Mouse (Mus musculus): ENCODE measurements around the gene Cntnap2.
"Not testable (repeated sequence)": the region's sequence is repeated elsewhere in the genome, so short reads cannot be mapped to it uniquely, and the experiment has no call there.

The Cntnap2 gene

DNA sequence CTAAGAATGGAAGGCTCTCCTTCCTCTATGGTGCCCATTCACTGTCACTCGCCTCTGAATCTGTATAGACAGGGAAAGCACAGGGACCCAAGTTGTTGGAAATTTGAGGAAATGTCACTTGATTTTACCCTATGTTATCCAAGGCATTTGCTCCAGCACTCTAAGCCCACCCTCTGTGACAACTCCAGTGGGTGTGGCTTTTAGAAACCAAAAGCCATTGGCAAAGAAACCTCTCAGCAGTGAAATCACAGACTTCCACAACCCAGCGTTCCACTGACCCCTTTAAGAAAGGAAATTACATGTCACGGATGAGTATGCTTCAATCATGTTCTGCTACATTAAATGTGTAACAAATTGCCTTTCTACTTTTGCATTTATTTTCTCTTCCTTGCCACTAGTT, 1904.5 kb downstream of the Cntnap2 start:
- no peak for DNase-seq (ENCODE audit: low read depth, low spot score)

DNA sequence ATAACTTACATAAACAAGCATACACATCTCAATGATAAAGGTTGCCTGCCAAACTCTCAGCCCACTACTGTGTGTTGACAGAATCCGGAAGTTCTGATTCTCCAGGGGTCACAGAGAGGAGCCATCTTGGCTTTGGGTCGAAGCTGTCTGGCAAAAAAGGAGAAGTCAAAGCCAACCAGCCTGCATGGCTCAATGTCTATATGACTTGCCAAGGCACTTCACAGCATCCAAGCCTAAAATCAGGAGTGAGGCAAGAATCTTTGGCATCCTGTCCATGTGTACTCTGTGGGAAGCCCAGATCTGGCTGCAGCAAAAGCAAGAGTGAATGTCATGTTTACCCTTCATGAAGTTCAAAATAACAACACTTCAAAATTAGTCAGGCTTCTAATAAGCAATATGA, 1913.5 kb downstream of the Cntnap2 start:
- no peak for DNase-seq (ENCODE audit: low read depth, low spot score)

DNA sequence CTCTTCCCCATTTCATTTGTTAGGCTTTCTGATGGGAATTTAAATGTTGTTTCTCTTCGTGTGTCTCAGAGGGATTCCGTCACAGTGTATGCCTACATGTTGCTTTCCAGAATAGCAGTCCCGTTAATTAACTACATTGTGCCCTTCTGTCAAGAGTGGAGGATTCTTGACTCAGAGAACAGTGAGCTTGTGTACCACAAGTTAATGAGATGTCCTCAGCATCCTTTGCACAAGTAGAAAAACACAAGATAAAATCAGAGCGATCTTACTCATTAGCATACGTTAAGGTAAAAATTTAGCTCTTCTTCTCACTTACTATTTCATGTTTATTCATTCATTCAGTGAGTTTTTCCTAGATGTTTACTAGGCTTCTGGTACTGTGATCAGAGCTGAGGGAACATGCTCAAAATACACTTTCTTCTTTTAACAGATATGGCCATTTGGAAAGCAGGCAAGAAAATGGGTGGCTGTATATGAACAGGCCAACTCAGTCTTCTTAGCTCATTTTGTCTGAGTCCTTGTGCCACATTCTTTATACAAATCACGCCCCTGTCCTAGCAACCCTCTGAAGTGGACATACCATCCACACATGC, 1936.9 kb downstream of the Cntnap2 start:
- DNase-seq (ENCODE audit: low read depth, low spot score), result no peak

DNA sequence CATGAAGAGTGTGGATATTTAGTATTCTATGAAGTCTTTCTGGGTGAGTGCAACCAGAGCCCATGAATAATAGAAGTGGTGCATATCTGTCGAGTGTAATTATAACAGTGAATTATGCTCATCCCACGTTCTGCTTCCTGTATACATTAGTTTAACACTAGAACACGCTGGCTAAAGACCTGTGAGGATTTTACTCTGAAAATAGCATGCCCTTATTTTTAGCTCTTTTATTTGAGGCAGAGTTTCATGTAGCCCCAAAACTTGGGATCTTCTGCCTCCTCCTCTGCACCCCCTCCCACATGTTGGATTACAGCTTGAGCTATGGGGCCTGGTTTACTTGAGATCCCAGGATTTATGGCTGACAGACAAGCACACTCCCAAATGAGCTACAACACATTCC, 1945.3 kb downstream of the Cntnap2 start:
- no peak for DNase-seq (ENCODE audit: low read depth, low spot score)

DNA sequence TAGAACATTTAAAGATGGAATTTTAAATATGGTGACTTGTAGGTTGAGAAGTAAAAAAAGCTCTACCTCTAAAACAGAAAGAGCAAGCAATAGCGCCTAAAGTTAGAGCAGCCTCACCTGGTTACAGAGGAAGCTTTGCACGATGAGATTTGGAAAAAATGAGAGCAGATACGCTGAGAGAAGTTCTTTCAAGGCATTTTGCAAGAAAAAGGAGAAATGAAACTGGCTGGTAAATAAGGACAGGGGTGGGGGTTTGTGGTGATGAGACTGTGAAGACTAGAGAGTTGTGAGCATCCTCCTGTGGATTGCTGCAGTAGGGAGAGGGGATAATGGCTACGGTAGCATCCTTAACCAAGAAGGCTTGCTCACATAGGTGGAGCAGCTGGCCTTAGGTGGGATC, 1953.8 kb downstream of the Cntnap2 start:
- no peak for DNase-seq (ENCODE audit: low read depth, low spot score)

DNA sequence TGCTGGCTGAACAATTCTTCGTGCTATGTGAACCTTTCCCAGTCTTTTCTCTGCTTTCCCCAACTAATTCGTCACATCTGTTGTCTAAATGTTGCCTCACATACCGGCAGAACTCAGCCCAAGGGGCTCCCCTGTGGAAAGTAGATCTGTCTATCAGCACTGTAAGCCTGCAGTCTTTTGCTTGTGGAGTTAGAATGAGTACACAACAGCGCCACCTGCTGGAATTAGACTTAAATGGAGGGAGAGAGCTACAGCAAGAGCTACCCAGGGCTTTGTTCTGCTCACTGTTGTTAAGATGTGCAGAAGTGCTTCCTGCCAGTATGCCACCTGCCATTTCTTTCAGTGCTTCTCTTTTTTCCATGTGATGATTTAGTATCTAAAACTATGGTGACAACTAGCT, 1954.4 kb downstream of the Cntnap2 start:
- peak; percentile 95 for DNase-seq (ENCODE audit: low read depth, low spot score)

DNA sequence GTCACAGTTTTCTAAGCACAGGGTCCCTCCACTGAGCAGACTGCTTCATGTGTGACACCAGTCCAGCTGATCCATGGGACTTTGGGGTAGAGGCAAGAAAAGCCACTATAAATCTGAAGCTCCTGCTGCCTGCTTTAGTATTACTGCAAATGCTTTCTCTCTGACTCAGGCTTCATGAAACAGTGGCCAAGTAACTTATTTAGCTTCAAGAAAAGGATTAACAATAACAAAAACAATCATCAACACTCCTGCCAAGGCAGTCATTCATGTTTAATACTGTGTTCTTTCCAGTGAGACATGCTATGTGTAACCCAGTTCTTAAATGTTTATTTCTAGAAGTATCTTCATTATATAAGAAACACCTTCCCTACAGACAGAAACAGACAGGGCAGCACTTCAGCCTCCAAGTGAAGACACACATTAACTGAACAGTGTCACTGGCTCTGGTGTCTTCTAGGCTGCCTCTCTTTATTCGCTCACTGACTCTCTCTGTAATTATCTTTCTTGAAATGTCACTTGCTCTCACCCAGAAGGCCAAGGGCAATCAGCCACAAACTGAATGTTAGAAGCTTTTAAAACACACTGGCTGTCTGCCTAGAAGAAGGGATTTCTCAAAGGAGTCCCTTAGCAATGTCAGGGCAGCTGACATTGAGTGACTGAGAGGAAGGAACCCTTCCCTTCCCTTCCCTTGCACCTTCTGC, 1955.9 kb downstream of the Cntnap2 start:
- no peak for DNase-seq (ENCODE audit: low read depth, low spot score)

DNA sequence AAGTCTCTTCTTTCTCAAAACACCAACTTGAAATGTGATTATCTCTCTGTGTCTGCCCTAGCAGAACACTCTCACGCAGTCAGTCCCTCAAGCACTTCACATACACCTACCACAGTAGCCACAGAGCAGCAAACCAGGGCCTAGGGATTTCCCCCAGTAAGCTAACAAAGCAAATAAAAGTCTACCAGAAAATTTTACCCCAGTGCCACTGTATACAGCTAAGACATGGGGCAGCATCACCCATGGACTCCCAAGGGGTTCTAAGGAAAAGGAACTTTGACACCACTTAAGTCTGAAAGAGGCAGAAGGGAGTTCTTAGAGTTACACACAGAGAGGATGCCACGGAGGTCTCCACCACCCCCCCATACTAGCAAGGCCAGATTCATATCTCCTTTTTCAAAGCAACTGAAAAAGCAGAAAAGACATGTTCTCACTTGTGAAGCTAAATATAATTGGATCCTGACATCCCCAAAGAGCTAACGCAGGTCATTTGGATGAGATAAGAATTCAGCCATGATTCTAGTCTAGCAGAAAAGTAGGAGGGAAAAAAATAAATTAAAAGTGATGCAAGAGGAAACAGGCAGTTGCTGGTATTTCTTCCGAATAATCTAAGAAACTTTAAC, 1967.0 kb downstream of the Cntnap2 start:
- DNase-seq (ENCODE audit: low read depth, low spot score), result no peak

DNA sequence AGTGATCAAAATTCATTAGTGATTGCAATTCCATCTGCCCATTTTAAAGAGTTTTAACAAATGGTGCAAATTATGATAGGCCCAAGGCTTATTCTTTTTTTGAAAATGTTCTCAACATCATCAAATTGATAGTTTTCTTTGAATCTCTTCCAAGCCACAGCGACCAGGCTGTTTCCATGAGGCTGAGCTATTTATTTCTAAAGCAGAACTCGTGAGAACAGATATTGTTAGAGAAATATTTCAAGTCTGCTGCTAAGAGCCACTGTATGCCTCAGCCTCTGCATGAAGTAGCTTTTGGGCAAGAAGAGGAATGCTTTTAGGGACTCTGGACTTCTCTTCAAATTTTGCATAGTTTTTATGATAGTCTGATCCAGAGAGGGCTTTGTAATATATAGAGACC, 1972.2 kb downstream of the Cntnap2 start:
- DNase-seq (ENCODE audit: low read depth, low spot score), result no peak

DNA sequence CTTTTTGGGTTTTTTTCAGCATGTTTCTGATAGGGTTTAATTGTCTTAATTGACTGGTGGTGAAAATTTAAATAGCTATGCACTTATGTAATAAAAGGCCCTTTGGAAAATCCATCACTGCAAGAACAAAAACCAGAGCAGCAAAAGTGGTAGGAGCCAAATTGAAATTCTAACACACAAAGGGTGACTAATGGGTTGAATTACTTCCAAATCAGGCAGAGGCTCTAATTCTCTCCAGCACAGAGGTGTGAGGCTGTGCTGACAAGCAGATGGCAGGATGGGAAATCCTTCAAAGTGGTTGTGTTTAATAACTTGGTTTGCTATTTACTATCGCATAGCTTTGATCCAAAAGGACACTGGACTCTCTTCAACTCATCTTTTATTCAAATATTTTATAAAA, 1983.4 kb downstream of the Cntnap2 start:
- no peak for DNase-seq (ENCODE audit: low read depth, low spot score)

DNA sequence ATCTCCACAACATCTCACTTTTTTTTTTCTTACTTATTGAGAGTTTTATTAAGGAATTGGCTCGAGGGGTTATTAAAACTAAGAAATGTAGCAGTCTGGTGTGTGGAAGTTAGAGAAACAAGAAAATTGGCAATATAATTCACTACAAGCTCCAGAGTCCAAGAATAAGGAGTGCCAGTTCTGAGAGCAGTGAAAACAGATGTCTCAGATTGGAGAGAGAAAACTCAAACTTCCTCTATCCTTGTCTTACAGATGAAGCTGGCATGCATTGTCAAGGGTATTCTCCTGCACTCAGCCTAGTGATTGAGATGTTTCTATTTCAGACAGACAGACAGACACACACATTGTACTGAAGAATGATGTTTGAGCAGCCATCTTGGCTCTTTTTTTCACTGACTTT, 1984.4 kb downstream of the Cntnap2 start:
- no peak for DNase-seq (ENCODE audit: low read depth, low spot score)

DNA sequence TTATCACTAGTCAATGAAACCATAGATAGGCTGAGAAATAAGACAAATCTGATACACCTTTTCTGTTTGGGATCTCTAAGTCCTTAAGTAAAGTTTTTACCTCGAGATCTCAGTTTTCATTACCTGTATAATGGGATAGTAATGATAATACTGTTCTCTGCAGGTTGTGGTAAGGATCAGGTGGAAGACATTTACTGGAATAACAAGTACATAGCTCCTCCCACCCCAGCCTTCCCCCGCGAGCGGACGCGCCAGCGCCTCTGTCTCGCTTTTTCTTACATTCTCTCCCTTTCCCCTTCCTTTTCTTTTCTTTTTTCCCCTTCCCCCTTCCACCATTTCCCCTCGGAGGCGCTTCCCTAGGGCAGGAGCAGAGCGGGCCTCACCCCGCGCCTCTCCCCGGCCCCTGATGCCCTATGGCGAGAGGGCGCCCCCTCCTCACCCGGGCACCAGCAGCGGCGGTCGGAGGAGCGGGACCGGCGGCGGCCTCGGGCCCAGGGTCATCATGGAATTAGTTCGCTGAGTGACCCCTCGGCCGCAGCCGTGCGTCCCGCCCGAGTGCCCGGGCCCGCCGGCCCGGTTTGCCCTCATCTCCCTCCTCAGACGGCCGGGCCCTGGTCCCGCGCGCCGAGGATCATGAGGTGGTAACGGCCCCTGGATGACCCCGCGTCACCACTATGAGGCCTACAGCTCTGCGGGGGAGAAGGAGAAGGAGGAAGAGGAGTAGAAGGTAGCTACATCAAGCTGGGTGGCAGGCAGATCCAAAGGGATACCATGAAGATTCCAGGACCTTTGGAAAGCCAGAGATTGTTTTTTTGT, 1985.4 kb downstream of the Cntnap2 start:
- DNase-seq (ENCODE audit: low read depth, low spot score), result peak; percentile 14

DNA sequence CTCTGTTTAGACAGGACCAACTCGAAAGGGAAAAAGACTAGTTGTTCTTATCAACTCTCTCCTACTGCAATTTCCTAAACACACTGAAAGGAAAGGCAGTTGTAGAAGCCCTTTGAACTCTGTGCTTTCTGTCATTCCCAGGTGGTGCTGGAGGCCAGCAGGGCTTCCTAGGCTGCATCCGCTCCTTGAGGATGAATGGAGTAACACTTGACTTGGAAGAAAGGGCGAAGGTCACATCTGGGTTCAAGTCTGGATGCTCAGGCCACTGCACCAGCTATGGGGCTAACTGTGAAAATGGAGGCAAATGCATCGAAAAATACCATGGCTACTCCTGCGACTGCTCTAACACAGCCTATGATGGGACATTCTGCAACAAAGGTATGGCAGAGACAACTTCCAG, 1989.9 kb downstream of the Cntnap2 start:
- peak; percentile 8 for DNase-seq (ENCODE audit: low read depth, low spot score)

DNA sequence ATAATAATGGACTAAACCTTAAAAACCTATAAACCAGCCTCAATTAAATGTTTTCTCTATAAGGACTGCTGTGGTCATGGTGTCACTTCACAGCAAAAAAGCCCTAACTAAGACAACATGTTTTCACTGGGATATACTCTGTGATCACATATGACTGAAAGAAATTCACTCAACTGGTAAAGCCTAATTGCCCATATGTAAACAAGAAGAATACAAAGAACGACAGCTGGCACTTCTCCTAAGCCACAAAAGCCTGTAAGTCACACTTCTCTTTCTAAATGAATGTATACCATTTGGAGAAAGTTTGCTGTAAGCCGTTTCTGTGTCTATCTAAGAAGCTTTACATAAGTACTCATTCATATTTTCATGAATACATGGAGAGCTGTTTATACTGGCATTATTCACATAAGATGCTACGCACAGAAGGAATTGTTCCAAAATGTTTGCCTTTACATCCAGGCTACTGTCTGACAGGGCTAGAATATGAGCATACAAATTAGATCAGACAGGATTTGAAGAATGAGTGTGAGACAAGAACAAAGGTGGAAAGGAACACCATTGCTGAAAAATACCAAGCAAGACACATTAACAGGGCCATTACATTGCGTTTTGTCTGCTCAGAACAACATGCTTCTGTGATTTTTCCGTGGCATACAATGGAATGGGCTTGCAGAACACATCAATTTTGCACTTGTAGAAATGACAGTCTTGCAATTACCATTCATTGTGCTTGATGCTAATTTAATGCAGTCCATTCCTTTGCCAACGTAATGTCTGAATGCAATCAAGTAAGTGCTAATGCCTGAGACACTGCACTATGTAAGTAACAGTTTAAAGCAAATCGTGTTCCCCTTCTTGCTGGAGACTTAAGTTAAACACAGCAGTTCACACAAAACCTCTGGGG, 1991.4 kb downstream of the Cntnap2 start:
- DNase-seq (ENCODE audit: low read depth, low spot score), result no peak

DNA sequence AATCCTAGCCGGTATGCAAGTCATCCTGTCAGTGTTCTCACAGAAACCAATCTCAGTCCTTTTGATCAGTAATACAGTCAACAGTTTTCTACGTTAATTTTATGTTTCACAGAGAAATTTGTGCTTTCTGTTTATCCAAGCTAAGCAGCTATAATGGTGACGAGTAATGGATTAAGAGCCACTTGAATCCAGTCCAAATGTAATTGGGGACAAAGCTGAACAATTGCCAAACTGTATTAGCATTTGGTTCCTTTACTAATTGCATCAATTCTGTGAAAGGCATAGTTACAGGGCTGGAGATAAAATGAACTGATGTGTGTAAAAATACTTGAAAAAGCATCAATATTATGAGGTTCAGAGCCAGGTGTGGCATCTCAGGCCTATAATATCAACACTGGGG, 2002.2 kb downstream of the Cntnap2 start:
- no peak for DNase-seq (ENCODE audit: low read depth, low spot score)

DNA sequence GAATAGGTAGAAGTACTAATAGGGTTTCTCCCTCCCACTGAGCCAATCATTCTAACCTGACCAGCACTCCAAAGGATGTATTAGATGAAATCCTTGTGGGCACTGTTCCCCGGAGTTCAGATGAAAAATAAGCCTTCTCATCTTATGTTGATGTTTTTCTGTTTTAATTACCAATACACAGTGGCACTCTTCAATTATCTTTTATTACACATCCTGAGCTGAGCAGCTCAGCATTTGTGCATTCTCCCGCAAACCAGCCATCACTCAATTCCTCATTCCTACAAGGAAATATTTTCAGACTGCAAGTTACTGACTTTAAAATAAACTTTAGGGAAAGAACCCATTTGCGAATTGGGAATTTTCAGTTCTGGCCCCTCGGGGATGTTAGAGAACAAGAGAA, 2030.8 kb downstream of the Cntnap2 start:
- DNase-seq (ENCODE audit: low read depth, low spot score), result no peak

DNA sequence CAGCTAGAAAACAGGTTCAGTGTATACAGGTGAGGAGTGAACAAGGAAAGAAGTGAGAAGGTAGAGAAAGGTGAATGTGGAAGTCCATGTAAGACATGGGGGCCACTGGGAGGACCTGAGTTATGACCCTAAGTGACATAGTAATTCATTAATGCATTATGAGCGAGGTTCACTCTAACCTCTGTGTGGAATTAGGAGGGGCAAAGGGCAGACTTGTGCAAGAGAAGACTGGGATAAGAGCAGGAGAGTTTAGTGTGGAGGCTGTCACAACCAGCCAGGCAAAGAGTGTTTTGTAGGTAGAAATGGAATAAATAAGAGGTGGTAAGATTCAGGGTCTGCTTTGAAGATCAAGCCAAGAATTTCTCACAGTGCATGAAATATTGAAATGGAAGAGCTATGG, 2045.8 kb downstream of the Cntnap2 start:
- no peak for DNase-seq (ENCODE audit: low read depth, low spot score)

DNA sequence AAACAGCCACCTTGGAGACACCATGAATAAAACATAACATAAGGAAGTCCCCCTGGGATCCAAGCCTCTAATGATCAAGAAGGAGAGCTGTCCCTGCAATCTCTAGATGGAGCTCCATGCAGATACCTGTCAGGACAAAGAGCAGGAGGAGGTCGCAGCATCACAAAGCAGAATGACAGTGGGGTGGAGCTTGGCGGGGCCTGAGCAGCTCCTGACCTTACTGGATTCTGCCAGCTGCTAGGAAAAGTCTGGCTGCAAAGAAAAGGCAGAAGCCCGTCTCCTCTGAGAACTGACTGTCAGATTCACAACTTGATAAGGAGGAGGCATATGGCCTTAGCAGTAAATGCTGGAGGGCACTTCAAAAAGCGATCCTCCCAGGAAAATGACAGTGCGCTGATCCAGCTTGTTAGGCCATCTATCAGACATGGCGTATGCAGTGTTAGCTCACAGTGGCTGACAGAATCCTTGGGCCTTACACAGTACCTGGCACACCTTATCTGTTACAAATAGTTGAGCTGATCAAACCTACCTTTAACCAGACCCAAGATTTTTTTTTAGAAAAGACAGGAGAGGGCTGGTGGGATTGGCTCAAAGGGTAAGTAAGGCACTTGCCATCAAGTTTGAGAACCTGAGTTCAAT, 2050.5 kb downstream of the Cntnap2 start:
- DNase-seq (ENCODE audit: low read depth, low spot score), result no peak

DNA sequence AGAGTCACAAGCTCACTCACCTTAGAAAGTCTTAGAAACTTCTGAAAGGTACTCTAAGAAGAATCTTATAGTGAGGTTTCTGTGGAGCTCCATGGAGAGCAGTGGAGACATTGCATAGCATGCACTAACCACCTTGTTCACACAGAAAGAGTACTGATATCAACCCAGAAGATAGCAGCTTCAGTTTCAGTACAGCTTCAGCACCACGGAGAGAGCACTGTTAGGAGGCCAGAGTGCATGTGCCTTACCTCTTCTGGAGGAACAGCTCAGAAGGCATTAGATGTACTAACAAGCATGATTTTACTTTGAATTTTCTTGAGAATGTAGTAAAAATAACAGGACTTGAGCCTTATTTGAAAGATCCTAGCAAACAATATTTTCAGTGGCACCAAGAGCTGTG, 2074.9 kb downstream of the Cntnap2 start:
- DNase-seq (ENCODE audit: low read depth, low spot score), result not testable (repeated sequence)

DNA sequence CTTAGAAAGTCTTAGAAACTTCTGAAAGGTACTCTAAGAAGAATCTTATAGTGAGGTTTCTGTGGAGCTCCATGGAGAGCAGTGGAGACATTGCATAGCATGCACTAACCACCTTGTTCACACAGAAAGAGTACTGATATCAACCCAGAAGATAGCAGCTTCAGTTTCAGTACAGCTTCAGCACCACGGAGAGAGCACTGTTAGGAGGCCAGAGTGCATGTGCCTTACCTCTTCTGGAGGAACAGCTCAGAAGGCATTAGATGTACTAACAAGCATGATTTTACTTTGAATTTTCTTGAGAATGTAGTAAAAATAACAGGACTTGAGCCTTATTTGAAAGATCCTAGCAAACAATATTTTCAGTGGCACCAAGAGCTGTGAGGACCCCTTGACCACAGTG, 2093.9 kb downstream of the Cntnap2 start:
- DNase-seq (ENCODE audit: low read depth, low spot score), result not testable (repeated sequence)

Measured in forelimb bud, embryonic 11.5 days (tissue).